Mouse (Mus musculus) myocyte (in vitro differentiated cells): ENCODE results near the gene Xxylt1. TPM values are rescaled to one million over a fixed set of nuclear protein-coding genes. Genes with fewer than 3 reads are reported as not detected.

ENCODE experiments used
- H3K27me3 ChIP-seq: one replicate; pipeline ENCODE4 v1.6.1; 2011; ENCODE audit not compliant: control insufficient read depth, insufficient read depth, insufficient read length
- H3K36me3 ChIP-seq: one replicate; pipeline ENCODE4 v1.6.1; 2011; ENCODE audit not compliant: control insufficient read depth, insufficient read depth
- H3K4me2 ChIP-seq: one replicate; pipeline ENCODE4 v1.6.1; 2011; ENCODE audit warnings: low read depth, control low read depth
- H3K4me3 ChIP-seq: one replicate; pipeline ENCODE4 v1.5.1; 2011; ENCODE audit warnings: mild to moderate bottlenecking, control low read depth, moderate library complexity
- H3K79me2 ChIP-seq: one replicate; pipeline ENCODE4 v1.6.1; 2011; ENCODE audit not compliant: control insufficient read depth, insufficient read depth
- H3ac ChIP-seq: one replicate; pipeline ENCODE4 v1.6.1; 2011; ENCODE audit not compliant: control insufficient read depth, insufficient read length
- CEBPB ChIP-seq: IDR thresholded peaks from 2 replicates; pipeline ENCODE4 v1.6.1; 2011; ENCODE audit warnings: mild to moderate bottlenecking, moderate library complexity; ENCODE audit not compliant: poor library complexity, insufficient read depth, severe bottlenecking
- E2F4 ChIP-seq: IDR thresholded peaks from one replicate; pipeline ENCODE4 v1.6.1; 2011; ENCODE audit warnings: mild to moderate bottlenecking, control low read depth, moderate library complexity; ENCODE audit not compliant: insufficient read depth
- MAX ChIP-seq: IDR thresholded peaks from one replicate; pipeline ENCODE4 v1.6.1; 2011; ENCODE audit warnings: low read depth, mild to moderate bottlenecking, control low read depth
- MYOD1 ChIP-seq, 3 experiments: IDR thresholded peaks; one replicate each; pipeline ENCODE4 v1.6.1; 2011; ENCODE audit warnings: control low read depth in 2 of 3, low read depth in 2 of 3, mild to moderate bottlenecking in 2 of 3, moderate library complexity in 1 of 3; ENCODE audit not compliant: insufficient read length in 2 of 3, control insufficient read depth in 1 of 3
- MYOG ChIP-seq, 3 experiments: IDR thresholded peaks; one replicate each; pipeline ENCODE4 v1.6.1; 2011; ENCODE audit warnings: control low read depth in 2 of 3, low read depth in 2 of 3, mild to moderate bottlenecking in 2 of 3; ENCODE audit not compliant: insufficient read length in 2 of 3, control insufficient read depth in 1 of 3, insufficient read depth in 1 of 3
- POLR2A ChIP-seq: IDR thresholded peaks from one replicate; pipeline ENCODE4 v1.6.1; 2011; ENCODE audit warnings: low read depth, mild to moderate bottlenecking, control low read depth, moderate library complexity; ENCODE audit not compliant: insufficient read length
- POLR2AphosphoS2 ChIP-seq: IDR thresholded peaks from one replicate; pipeline ENCODE4 v1.6.1; 2011; ENCODE audit warnings: low read depth, control low read depth; ENCODE audit not compliant: insufficient read length
- REST ChIP-seq: IDR thresholded peaks from one replicate; pipeline ENCODE4 v1.6.1; 2011; ENCODE audit warnings: mild to moderate bottlenecking, control low read depth, moderate library complexity; ENCODE audit not compliant: insufficient read depth, insufficient read length
- SRF ChIP-seq: IDR thresholded peaks from one replicate; pipeline ENCODE4 v1.6.1; 2011; ENCODE audit warnings: low read depth; ENCODE audit not compliant: control insufficient read depth, insufficient read length
- TCF12 ChIP-seq: IDR thresholded peaks from one replicate; pipeline ENCODE4 v1.6.1; 2011; ENCODE audit warnings: mild to moderate bottlenecking, control low read depth; ENCODE audit not compliant: poor library complexity, insufficient read depth, severe bottlenecking
- TCF3 ChIP-seq: IDR thresholded peaks from one replicate; pipeline ENCODE4 v1.6.1; 2011; ENCODE audit warnings: low read depth, control low read depth; ENCODE audit not compliant: insufficient read length
- USF1 ChIP-seq: IDR thresholded peaks from one replicate; pipeline ENCODE4 v1.6.1; 2011; ENCODE audit warnings: low read depth, mild to moderate bottlenecking, control low read depth, moderate library complexity
- polyA plus RNA-seq: library from polyadenylated mRNA; unstranded; fragments of >200 nt; fragmentation: generic; extraction: Trizol; gene quantifications from one replicate; pipeline ENCODE4 v1.2.1, GENCODE M21; 2012; ENCODE audit warnings: missing spikeins

Xxylt1 gene
- polyA plus RNA-seq, 1 experiment = 7.6 TPM

GRCm38 (mm10) chr16:31048194-31048593 is 33.0 kb downstream of the Xxylt1 start:
- Histone ChIP-seq H3K4me2 (no peak overlapping the region), H3K4me3 (no peak overlapping the region)

GRCm38 (mm10) chr16:31047186-31047898 is 33.9 kb downstream of the Xxylt1 start:
- Histone ChIP-seq H3K36me3 (no peaks in the 10 kb centered on the region), H3K4me3 (no peak overlapping the region), H3K4me2 (no peak overlapping the region), H3K27me3 (no peaks in the 10 kb centered on the region), H3ac (no peak overlapping the region), H3K79me2 (no peaks in the 10 kb centered on the region)
- no peak for TF ChIP-seq POLR2A

More at GRCm38 (mm10) chr16:31048194-31048593, 33.0 kb downstream of the Xxylt1 start:
- TF ChIP-seq POLR2A (no peak), MAX (no peak), MYOG (IDR thresholded peaks at IDR 0.05; ENCODE audit: control insufficient read depth in 1 of 3, insufficient read depth in 1 of 3, insufficient read length in 2 of 3, low read depth in 2 of 3) (no peak), POLR2AphosphoS2 (no peak), SRF (no peak), E2F4 (no peak), MYOD1 (IDR thresholded peaks at IDR 0.05; ENCODE audit: control insufficient read depth in 1 of 3, insufficient read length in 2 of 3, low read depth in 2 of 3) (no peak), TCF3 (no peak), REST (no peak), TCF12 (no peak), CEBPB (no peak), USF1 (no peak)
- H3ac ChIP-seq = no peak overlapping the region
- H3K36me3 ChIP-seq = no peaks in the 10 kb centered on the region
- no peaks in the 10 kb centered on the region for H3K79me2 ChIP-seq
- no peaks in the 10 kb centered on the region for H3K27me3 ChIP-seq

GRCm38 (mm10) chr16:31046217-31046659 is 35.0 kb downstream of the Xxylt1 start:
- H3K4me2 ChIP-seq = peak overlapping the region; percentile 27
- no peak overlapping the region for H3ac ChIP-seq
- no peaks in the 10 kb centered on the region for H3K36me3 ChIP-seq
- no peaks in the 10 kb centered on the region for H3K27me3 ChIP-seq
- no peaks in the 10 kb centered on the region for H3K79me2 ChIP-seq
- TF ChIP-seq CEBPB = no peak
- no peak for TF ChIP-seq TCF3
- TF ChIP-seq POLR2A = no peak
- TF ChIP-seq TCF12 = no peak
- no peak for TF ChIP-seq E2F4
- no peak for TF ChIP-seq POLR2AphosphoS2
- TF ChIP-seq MYOG (IDR thresholded peaks at IDR 0.05; ENCODE audit: control insufficient read depth in 1 of 3, insufficient read depth in 1 of 3, insufficient read length in 2 of 3, low read depth in 2 of 3) = peak in 2 of 3 experiments; percentile 8 to 38
- peak in 1 of 3 experiments; percentile 46 for TF ChIP-seq MYOD1 (IDR thresholded peaks at IDR 0.05; ENCODE audit: control insufficient read depth in 1 of 3, insufficient read length in 2 of 3, low read depth in 2 of 3)
- no peak for TF ChIP-seq SRF
- no peak for TF ChIP-seq REST
- no peak for TF ChIP-seq USF1
- TF ChIP-seq MAX = no peak
- H3K4me3 ChIP-seq = no peak overlapping the region

GRCm38 (mm10) chr16:31045211-31045610 is 36.0 kb downstream of the Xxylt1 start:
- H3K79me2 ChIP-seq = no peaks in the 10 kb centered on the region
- no peak overlapping the region for H3K4me3 ChIP-seq
- TF ChIP-seq USF1 = no peak
- TF ChIP-seq POLR2A = no peak
- TF ChIP-seq REST = no peak
- no peak for TF ChIP-seq CEBPB
- TF ChIP-seq SRF = no peak
- H3K27me3 ChIP-seq = no peaks in the 10 kb centered on the region
- H3K4me2 ChIP-seq = no peak overlapping the region
- H3ac ChIP-seq = no peak overlapping the region
- no peaks in the 10 kb centered on the region for H3K36me3 ChIP-seq

GRCm38 (mm10) chr16:31043136-31043535 is 38.1 kb downstream of the Xxylt1 start:
- Histone ChIP-seq H3K27me3 (no peaks in the 10 kb centered on the region), H3K4me2 (no peak overlapping the region), H3ac (no peak overlapping the region), H3K4me3 (no peak overlapping the region), H3K36me3 (no peaks in the 10 kb centered on the region), H3K79me2 (no peaks in the 10 kb centered on the region)
- TF ChIP-seq POLR2A (no peak), CEBPB (no peak), TCF12 (no peak), MAX (no peak), MYOD1 (IDR thresholded peaks at IDR 0.05; ENCODE audit: control insufficient read depth in 1 of 3, insufficient read length in 2 of 3, low read depth in 2 of 3) (no peak), SRF (no peak)
